Mouse (Mus musculus) sigmoid colon, adult 10 weeks (tissue): ENCODE measurements around the gene Phc3. TPM values are rescaled to one million over a fixed set of nuclear protein-coding genes. Genes with fewer than 3 reads are reported as not detected.

Experiments used
- polyA plus RNA-seq: library from polyadenylated mRNA; stranded (reverse); fragments of 350-450 nt; fragmentation: Illumina TruSeq; extraction: RNeasy Lipid Tissue Mini Kit (QIAGEN cat#74804); gene quantifications from one replicate; pipeline ENCODE4 v1.2.3, GENCODE M21; 2014; ENCODE audit warnings: low read depth, low replicate concordance

Phc3 gene
- 52.6 TPM for polyA plus RNA-seq

DNA sequence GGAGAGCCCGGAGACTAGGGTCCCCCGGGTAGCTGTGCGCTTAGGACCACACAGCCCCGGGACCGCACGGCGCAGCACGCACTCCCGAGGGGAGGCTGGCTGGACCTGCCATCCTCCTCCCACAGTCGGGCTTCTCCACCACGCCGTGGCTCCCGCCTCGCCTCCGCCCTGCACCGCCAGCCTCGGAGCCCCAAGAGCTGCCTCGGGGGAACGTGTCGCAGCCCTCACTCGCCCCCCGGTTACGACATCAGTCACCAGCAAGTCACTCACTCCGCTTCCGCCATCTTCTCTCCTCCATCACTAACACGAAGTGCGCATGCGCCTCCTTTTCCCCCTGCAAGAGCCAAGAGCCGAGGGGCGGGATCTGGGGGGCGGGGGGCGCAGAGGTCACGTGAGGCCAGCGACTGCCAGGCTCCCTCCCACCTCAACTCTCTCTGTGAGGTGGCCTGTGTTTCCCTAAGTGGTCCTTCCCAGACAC, at the start of gene Phc3:
Gene Phc3 (minus strand): TSS at position 312 of the 478 bp plus-strand sequence.

DNA sequence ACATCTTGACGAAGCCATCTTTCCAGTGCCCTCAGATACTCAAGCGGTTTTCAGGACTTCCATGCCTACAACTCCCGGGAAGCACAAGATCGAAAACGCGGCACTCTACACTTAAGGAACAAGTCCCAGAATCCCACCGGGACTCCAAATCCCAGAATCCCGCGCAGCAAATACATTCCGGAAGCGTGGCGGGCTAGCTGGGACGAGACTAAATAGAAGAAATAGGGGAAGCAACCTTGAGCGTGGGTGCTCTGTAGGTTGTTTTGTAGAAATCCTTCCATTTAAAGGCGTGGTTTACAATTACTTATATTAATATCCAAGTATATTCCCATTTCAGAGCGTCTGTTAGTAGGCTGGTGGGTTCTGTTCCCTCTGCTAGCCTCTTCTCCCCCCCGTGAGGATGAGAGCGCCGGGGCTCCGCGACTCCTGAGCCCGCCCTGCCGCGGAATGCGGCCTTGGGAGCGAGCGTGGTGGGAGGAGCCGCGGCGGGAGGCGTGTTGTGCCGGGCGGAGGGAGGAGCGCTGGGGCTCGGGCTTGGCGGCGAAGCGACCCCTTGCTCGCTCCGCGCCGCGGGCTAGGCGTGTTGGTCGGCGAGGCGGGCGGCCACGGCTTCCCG, 26.2 kb upstream of the Phc3 start, which contains the start of gene Prkci:
Gene Prkci (plus strand): TSS at position 465 of the 616 bp plus-strand sequence.

DNA sequence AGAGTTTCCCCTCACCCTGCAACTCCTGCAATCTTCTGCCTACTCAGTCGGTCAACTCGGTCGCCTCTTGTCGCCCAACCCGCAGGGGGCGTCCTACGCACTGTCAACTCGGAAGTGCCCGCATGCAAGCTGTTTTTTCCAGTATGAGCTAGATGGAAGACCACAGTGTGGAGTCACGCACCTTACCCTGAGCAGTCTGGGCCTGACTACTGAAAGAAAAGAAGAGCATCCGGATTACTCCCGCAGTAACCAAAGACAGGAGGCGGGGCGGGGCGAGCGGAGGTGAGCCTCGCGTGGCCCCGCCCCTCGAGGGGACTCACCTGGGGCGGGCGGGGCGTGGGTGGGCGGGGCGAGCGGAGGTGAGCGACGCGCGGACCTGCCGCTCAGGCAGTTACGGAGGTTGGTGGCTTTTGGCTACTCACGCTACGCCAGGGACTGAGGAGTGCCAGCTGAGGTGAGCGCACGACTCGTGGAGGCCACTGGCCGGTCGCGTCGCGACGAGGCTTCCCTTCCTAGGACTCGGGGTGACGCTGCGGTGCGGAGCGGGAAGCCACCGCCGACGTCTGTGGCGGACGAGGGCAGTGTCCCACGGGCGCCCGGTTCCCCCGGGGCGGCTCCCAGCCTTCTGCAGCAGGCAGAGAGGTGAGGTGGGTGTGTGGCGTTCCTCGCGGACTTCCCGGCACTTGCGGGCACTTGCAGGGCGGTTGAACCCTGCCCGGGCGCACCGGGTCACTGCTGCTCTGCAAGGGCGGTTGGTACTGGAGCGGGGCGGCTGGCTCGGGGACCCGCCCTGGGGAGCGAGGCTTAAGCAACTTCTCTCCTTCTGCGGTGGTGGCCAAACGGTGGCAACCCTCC, 113.4 kb downstream of the Phc3 start, which contains the start of gene Gpr160:
Gene Gpr160 (plus strand): TSS at position 347 of the 855 bp plus-strand sequence.

Other genes with a start within 250 kb of the Phc3 start
- not detected for gene Samd7, start 223.1 kb downstream of the Phc3 start, polyA plus RNA-seq
- 187 TPM for gene Sec62, start 176.5 kb downstream of the Phc3 start, polyA plus RNA-seq
- 51.6 TPM for gene Gpr160, start 113.5 kb downstream of the Phc3 start, polyA plus RNA-seq
- gene Prkci, start 26.3 kb upstream of the Phc3 start, polyA plus RNA-seq = 142 TPM
- 110 TPM for gene Skil, start 125.6 kb upstream of the Phc3 start, polyA plus RNA-seq
- 0.69 TPM for gene Cldn11, start 180.5 kb upstream of the Phc3 start, polyA plus RNA-seq